Mouse (Mus musculus) intestine, postnatal 0 days (tissue): ENCODE data around the gene Hax1. TPM values are rescaled to one million over a fixed set of nuclear protein-coding genes. Genes with fewer than 3 reads are reported as not detected.

ENCODE experiments used
- ATAC-seq: fragments of 200-750 bp; cut with Nextera tagmentation; 2 replicates; pipeline ENCODE4 v1.8.0; 2017; ENCODE audit warnings: mild to moderate bottlenecking, moderate TSS enrichment, moderate library complexity
- H3K27ac ChIP-seq: fragments of 300-500 bp; sonication (generic); 2 replicates; pipeline ENCODE4 v1.5.1; 2014; ENCODE audit warnings: mild to moderate bottlenecking, low read depth, low read length, moderate library complexity
- H3K27me3 ChIP-seq: fragments of 300-500 bp; sonication (generic); replicated peaks from 2 replicates; pipeline ENCODE4 v1.6.1; 2014; ENCODE audit warnings: low read length, mixed read lengths; ENCODE audit not compliant: control insufficient read depth, insufficient read depth
- H3K36me3 ChIP-seq: fragments of 300-500 bp; sonication (generic); 2 replicates; pipeline ENCODE4 v1.6.1; 2014; ENCODE audit warnings: mild to moderate bottlenecking, moderate library complexity; ENCODE audit not compliant: control insufficient read depth, insufficient read depth
- H3K4me1 ChIP-seq: fragments of 300-500 bp; sonication (generic); replicated peaks from 2 replicates; pipeline ENCODE4 v1.6.1; 2014; ENCODE audit warnings: antibody characterized with exemption, low read length, mixed read lengths; ENCODE audit not compliant: control insufficient read depth, insufficient read depth
- H3K4me2 ChIP-seq: fragments of 300-500 bp; sonication (generic); replicated peaks from 2 replicates; pipeline ENCODE4 v1.6.1; 2014; ENCODE audit warnings: low read depth, mild to moderate bottlenecking, moderate library complexity
- H3K4me3 ChIP-seq: fragments of 300-500 bp; sonication (generic); 2 replicates; pipeline ENCODE4 v1.5.1; 2014; ENCODE audit warnings: low read depth, low read length
- H3K9ac ChIP-seq: fragments of 300-500 bp; sonication (generic); 2 replicates; pipeline ENCODE4 v1.6.1; 2014; ENCODE audit warnings: mild to moderate bottlenecking, low read depth, low read length
- H3K9me3 ChIP-seq: fragments of 300-500 bp; sonication (generic); 2 replicates; pipeline ENCODE4 v1.6.1; 2016; ENCODE audit warnings: mixed run types; ENCODE audit not compliant: control insufficient read depth
- CTCF ChIP-seq: sonication (generic); IDR thresholded peaks from 2 replicates; pipeline ENCODE4 v1.5.1; 2016; ENCODE audit warnings: low read depth, mild to moderate bottlenecking, control low read depth, antibody characterized with exemption, moderate library complexity
- WGBS: fragments of 180-500 bp; shearing (Covaris S2); extraction: QIAGEN DNeasy Blood & Tissue Kit; methylation state at CpG from one replicate; pipeline ENCODE4 v1.1.7; 2014; 5-methylcytosine and 5-hydroxymethylcytosine counted together
- polyA plus RNA-seq: library from polyadenylated mRNA; unstranded; fragments of >200 nt; fragmentation: Nextera tagmentation; extraction: Ambion mirVana; gene quantifications from 2 replicates; pipeline ENCODE4 v1.2.1, GENCODE M21; 2015

Hax1 gene
- polyA plus RNA-seq, 1 experiment from 2014 or later, result 64.0 TPM

DNA sequence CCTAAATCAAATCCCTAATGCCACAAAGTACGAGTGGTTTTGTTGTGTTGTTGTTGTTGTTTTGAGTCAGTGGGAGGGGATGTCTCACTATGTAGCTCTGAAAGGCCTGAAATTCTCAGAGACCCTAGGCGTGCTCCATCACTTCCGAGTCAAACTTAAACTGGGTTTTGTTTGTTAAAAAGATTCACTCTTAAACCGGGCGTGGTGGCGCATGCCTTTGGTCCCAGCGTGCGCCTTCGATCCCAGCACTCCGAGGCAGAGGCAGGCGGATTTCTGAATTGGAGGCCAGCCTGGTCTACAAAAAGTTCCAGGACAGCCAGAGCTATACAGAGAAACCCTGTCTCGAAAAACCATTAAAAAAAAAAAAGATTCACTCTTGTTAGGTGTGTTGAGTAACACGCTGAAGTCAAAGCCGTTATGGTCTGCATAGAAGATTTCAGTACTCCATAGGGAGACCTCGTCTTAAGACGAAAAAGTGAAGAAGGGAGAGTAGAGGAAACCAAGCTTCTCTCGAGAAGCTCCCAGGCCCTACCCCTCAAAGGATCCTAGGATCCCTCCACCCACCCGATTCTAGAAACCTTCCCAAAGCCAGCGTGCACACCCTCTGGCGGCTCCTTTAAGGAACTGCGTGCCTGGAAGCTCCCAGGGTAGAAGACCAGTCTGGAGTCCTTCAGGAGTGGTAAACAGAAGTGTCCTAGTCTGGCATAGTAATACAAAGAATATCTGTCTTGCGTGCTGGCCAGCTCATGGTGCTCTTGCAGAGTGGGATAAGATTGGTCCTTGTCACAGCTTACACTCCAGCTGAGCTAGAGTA lies 34.4 kb downstream of the Hax1 start:
- Histone ChIP-seq H3K4me3 (peak overlapping the region; percentile 80), H3K9me3 (no peaks in the 10 kb centered on the region), H3K36me3 (no peaks in the 10 kb centered on the region), H3K4me2 (peak overlapping the region; percentile 89), H3K27ac (peak overlapping the region; percentile 89), H3K4me1 (no peaks in the 10 kb centered on the region; the same call in 1 of the 2 replicates), H3K9ac (peak overlapping the region; percentile 71), H3K27me3 (peaks cover 13% of the 10 kb centered on the region)
- WGBS, result 21% methylated on average over 22 of the region's 22 CpGs
- ATAC-seq, result no peak
- TF ChIP-seq CTCF, result peak; percentile 86

DNA sequence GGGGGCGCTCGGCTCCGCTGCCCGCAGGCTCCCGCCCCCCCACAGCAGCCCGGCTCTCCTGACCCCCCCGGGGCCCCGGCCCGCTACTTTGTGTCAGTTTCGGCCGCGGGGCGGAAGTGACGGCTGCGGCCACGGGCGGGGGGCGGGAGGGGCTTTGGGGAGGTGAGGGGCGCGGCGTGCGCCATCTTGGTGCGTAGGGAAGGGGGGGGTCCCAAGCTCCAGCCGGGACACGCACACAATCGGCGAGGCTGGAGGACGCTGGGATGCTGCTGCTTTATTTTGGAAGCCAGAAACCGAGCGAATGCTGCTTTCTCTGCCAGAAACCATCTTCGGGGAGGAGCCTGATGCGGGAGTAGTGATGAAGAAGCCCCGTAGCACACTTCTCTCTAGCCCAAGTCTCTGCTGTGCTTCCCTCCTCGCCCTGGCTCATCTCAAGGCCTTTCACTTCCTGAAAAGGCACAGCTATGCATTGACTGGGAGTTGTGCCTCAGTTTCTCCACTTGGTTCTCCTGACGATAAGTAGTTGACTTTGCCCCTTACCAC lies 35.3 kb downstream of the Hax1 start, which contains the start of gene Atp8b2:
TSS of gene Atp8b2 (minus strand) at position 288 of the 543 bp plus-strand sequence.
- Histone ChIP-seq H3K27me3 (peaks cover 13% of the 10 kb centered on the region), H3K27ac (peak within 1 kb of the TSS; percentile 89), H3K4me3 (peak within 1 kb of the TSS; percentile 80), H3K9ac (peak within 1 kb of the TSS; percentile 71), H3K9me3 (no peaks in the 10 kb centered on the region), H3K36me3 (peaks cover under 1% of the 10 kb centered on the region; the same call in 1 of the 2 replicates), H3K4me1 (no peaks in the 10 kb centered on the region; the same call in 1 of the 2 replicates), H3K4me2 (peak within 1 kb of the TSS; percentile 89)
- ATAC-seq, result peak; percentile 9; the same call in 1 of the 2 replicates
- WGBS, result 1% methylated on average over 30 of the region's 35 CpGs
- TF ChIP-seq CTCF, result no peak

DNA sequence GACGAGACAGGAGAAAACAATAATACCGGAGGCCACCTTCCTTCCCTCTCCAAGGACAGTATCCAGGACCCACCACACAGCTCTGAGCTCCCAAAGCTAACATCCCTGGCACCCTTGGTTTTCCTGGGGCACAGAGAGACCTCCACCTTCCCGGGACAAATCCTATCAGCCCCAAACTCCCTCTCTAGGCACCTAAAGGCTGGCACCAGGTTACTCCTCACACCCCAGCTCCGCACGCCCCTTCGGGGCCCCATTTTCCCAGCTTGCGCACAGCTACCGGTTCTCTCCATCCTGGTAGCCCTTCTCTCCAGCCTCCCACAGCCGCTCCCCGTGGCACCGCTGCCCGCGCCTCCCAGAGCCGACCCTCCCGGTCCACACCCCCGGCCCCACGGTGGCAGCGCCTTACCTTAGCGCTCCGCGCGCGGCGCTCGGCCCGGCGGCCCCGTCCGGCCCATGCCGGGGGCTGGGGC lies 35.8 kb downstream of the Hax1 start:
- no peak for TF ChIP-seq CTCF
- peaks cover 13% of the 10 kb centered on the region for H3K27me3 ChIP-seq
- WGBS, result 1% methylated on average over 29 of the region's 30 CpGs
- H3K9ac ChIP-seq, result peak overlapping the region; percentile 71
- H3K27ac ChIP-seq, result peak overlapping the region; percentile 89
- H3K4me2 ChIP-seq, result peak overlapping the region; percentile 89
- H3K4me1 ChIP-seq, result no peaks in the 10 kb centered on the region; the same call in 1 of the 2 replicates
- H3K4me3 ChIP-seq, result peak overlapping the region; percentile 80
- no peaks in the 10 kb centered on the region for H3K9me3 ChIP-seq
- peaks cover 5% of the 10 kb centered on the region for H3K36me3 ChIP-seq
- ATAC-seq, result no peak

DNA sequence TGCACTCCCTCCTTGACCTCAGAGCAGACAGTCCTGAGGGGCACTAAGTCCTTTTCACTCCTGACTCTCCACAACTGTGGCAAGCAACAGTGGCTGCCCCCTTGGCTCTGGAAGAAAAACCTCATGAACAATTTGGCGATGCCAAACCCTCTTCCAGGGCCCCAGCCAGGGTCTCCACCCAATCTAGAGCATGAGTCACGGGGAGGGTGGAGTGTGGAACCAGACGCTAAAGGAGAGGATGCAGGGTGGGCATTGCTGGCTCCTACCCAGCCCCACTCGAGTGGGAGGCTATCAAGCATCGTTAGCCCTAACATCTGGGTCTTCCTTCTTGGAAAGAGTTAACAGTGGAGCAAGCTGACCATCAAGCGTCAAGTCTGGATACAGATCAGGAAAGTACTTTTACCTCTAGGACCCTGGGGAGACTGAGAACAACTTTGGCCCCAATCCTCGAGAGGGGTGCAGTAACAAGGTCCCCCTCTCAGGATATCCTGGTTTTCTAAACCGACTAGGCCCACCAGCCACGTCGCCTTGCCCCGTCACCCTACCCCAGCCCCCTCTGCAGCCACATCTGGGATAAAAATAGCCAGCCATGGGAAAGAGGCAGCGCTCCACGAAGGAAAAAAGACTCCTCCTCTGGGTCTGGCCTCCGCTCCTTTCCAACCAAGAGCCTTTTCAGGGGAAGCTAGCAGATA lies 36.4 kb downstream of the Hax1 start:
- H3K27ac ChIP-seq, result peak overlapping the region; percentile 89
- peaks cover 13% of the 10 kb centered on the region for H3K27me3 ChIP-seq
- no peak for ATAC-seq
- peaks cover 10% of the 10 kb centered on the region for H3K36me3 ChIP-seq
- H3K4me1 ChIP-seq, result no peaks in the 10 kb centered on the region; the same call in 1 of the 2 replicates
- no peaks in the 10 kb centered on the region for H3K9me3 ChIP-seq
- WGBS, result 16% methylated on average over 14 of the region's 14 CpGs
- H3K4me2 ChIP-seq, result peak overlapping the region; percentile 89
- H3K9ac ChIP-seq, result peak overlapping the region; percentile 71; the same call in 1 of the 2 replicates
- TF ChIP-seq CTCF, result no peak
- H3K4me3 ChIP-seq, result peak overlapping the region; percentile 80

DNA sequence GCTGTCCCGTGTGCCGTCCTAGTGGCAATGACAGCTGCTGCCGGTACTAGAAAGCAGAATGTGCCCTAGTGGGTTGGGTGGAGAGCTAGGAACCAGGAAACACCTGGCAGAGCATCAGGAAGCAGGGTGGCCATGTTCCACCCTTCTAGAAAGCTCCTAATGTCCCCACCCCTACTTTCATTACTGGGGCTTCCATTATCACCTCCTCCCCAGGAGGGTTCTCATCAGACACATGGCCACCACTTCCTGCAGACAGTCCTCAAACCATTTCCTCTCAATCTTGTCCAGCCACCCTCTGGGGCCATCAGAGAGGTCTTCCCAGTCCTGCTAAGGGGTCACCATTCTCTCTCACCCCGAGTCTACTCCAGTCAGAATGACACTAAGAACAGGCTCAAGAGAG lies 37.1 kb downstream of the Hax1 start:
- ATAC-seq, result no peak
- Histone ChIP-seq H3K27me3 (peaks cover 13% of the 10 kb centered on the region), H3K36me3 (peaks cover 18% of the 10 kb centered on the region), H3K9me3 (no peaks in the 10 kb centered on the region), H3K9ac (no peak overlapping the region), H3K27ac (no peak overlapping the region), H3K4me3 (no peak overlapping the region), H3K4me2 (peak overlapping the region; percentile 89), H3K4me1 (no peaks in the 10 kb centered on the region; the same call in 1 of the 2 replicates)
- WGBS, result 48% methylated on average over 4 of the region's 4 CpGs
- no peak for TF ChIP-seq CTCF

DNA sequence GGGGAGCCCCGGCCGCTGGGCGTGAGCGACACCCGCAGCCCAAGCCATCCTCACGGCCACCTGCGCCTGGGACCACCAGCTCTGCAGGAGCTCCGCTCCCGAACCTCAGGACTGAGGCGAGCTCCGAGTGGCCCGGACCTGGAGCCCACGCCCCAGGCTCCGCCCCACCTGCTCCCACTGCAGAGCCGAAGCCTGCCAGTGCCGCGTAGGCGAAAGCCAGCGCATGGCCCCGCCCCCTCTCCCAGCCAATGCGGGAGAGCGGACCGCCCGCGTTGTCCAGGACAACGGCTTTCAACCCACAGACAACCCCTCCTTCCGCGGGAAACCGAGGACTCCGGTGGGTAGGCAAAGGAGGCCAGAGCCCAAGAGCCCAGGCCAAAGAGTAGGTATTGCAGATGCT lies 38.1 kb downstream of the Hax1 start:
- peak overlapping the region; percentile 35 for H3K9ac ChIP-seq
- H3K36me3 ChIP-seq, result peaks cover 26% of the 10 kb centered on the region
- H3K4me3 ChIP-seq, result peak overlapping the region; percentile 46
- H3K27me3 ChIP-seq, result peaks cover 13% of the 10 kb centered on the region
- TF ChIP-seq CTCF, result no peak
- H3K27ac ChIP-seq, result no peak overlapping the region
- peak overlapping the region; percentile 89 for H3K4me2 ChIP-seq
- H3K9me3 ChIP-seq, result no peaks in the 10 kb centered on the region
- ATAC-seq, result peak; percentile 74
- under 1% methylated on average over 29 of the region's 30 CpGs for WGBS
- H3K4me1 ChIP-seq, result no peaks in the 10 kb centered on the region; the same call in 1 of the 2 replicates
